Mouse (Mus musculus) midbrain, embryonic 16.5 days (tissue): Measurements from ENCODE around the gene Ogt. TPM values are rescaled to one million over a fixed set of nuclear protein-coding genes. Genes with fewer than 3 reads are reported as not detected.

ENCODE experiments used
- ATAC-seq: fragments of 200-750 bp; cut with Nextera tagmentation; 2 replicates; pipeline ENCODE4 v1.8.0; 2017; ENCODE audit warnings: moderate TSS enrichment
- H3K27ac ChIP-seq: fragments of 300-500 bp; sonication (generic); 2 replicates; pipeline ENCODE4 v1.5.1; 2014; ENCODE audit warnings: mild to moderate bottlenecking, low read length, mixed read lengths
- H3K27me3 ChIP-seq: fragments of 300-500 bp; sonication (generic); 2 replicates; pipeline ENCODE4 v1.6.1; 2014; ENCODE audit warnings: low read depth, low read length, mixed read lengths; ENCODE audit not compliant: control insufficient read depth, insufficient read depth
- H3K36me3 ChIP-seq: fragments of 300-500 bp; sonication (generic); 2 replicates; pipeline ENCODE4 v1.6.1; 2014; ENCODE audit warnings: mild to moderate bottlenecking, low read length, moderate library complexity, mixed read lengths; ENCODE audit not compliant: control insufficient read depth, insufficient read depth
- H3K4me1 ChIP-seq: fragments of 300-500 bp; sonication (generic); 2 replicates; pipeline ENCODE4 v1.6.1; 2014; ENCODE audit warnings: mild to moderate bottlenecking, low read length, mixed read lengths; ENCODE audit not compliant: control insufficient read depth, insufficient read depth
- H3K4me2 ChIP-seq: fragments of 300-500 bp; sonication (generic); 2 replicates; pipeline ENCODE4 v1.6.1; 2014; ENCODE audit warnings: mild to moderate bottlenecking, low read length, mixed read lengths
- H3K4me3 ChIP-seq: fragments of 300-500 bp; sonication (generic); 2 replicates; pipeline ENCODE4 v1.5.1; 2014; ENCODE audit warnings: low read depth, mild to moderate bottlenecking, low read length, moderate library complexity, mixed read lengths
- H3K9ac ChIP-seq: fragments of 300-500 bp; sonication (generic); 2 replicates; pipeline ENCODE4 v1.6.1; 2014; ENCODE audit warnings: low read depth, low read length, mixed read lengths
- H3K9me3 ChIP-seq: fragments of 300-500 bp; sonication (generic); replicated peaks from 2 replicates; pipeline ENCODE4 v1.6.1; 2014; ENCODE audit warnings: mild to moderate bottlenecking, low read length, mixed read lengths; ENCODE audit not compliant: control insufficient read depth, poor library complexity, severe bottlenecking
- WGBS: fragments of 180-500 bp; shearing (Covaris S2); extraction: QIAGEN DNeasy Blood & Tissue Kit; methylation state at CpG from one replicate; pipeline ENCODE4 v1.1.7; 2014; 5-methylcytosine and 5-hydroxymethylcytosine counted together
- polyA plus RNA-seq: library from polyadenylated mRNA; unstranded; fragments of >200 nt; fragmentation: Nextera tagmentation; extraction: Ambion mirVana; gene quantifications from 2 replicates; pipeline ENCODE4 v1.2.1, GENCODE M21; 2015

Gene Ogt
- polyA plus RNA-seq, 1 experiment from 2014 or later: 205 TPM

DNA sequence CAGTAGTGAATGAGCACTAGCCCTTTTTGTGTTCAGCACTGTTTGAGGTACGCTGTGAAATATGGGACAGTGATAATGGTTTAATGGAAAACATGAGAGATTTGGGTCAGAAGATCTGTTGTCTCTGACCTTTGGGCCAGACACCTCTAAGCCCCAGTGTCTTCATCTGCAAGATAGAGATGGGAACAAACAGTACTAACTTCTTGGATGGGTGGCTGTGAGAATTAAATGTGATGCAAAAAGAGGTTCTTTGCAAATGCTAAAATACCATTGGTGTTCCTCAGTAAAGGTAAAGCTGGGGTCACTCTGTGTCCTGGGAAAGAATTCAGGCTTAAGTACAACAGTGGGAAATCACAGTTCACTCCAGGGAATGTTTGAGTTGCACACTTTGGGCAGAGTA, 80.5 kb downstream of the Ogt start:
- Histone ChIP-seq H3K4me1 (no peaks in the 10 kb centered on the region), H3K4me3 (no peak overlapping the region), H3K4me2 (no peak overlapping the region), H3K9me3 (no peaks in the 10 kb centered on the region), H3K36me3 (no peaks in the 10 kb centered on the region), H3K27ac (no peak overlapping the region), H3K9ac (no peak overlapping the region), H3K27me3 (no peaks in the 10 kb centered on the region; the same call in 1 of the 2 replicates)
- WGBS: 69% methylated on average over 1 of the region's 1 CpGs
- ATAC-seq: no peak

DNA sequence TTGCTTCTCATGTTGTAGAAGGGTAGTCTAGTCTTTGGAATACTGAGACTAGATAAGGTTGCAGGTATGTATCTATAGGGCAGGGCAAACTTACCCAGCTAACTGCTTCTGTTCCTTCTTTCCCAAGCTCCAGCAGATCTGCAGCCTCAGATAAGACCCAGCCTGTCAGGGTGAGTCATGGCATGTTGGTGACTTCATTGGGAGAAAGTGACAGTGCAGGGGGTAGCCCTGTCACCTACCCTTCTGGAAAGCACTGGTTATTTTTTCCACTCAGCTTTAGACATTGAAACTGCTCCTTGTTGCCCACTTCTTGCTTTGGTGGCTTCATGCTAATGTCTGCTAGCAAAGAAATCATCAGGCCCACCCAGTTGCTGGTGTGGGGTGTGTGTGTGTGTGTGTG, 90.2 kb downstream of the Ogt start:
- ATAC-seq: no peak
- no peaks in the 10 kb centered on the region for H3K4me1 ChIP-seq
- H3K4me3 ChIP-seq: no peak overlapping the region
- no peak overlapping the region for H3K4me2 ChIP-seq
- no peaks in the 10 kb centered on the region for H3K9me3 ChIP-seq
- H3K27me3 ChIP-seq: peaks cover 3% of the 10 kb centered on the region; the same call in 1 of the 2 replicates
- no peak overlapping the region for H3K9ac ChIP-seq
- no peaks in the 10 kb centered on the region for H3K36me3 ChIP-seq
- H3K27ac ChIP-seq: no peak overlapping the region

DNA sequence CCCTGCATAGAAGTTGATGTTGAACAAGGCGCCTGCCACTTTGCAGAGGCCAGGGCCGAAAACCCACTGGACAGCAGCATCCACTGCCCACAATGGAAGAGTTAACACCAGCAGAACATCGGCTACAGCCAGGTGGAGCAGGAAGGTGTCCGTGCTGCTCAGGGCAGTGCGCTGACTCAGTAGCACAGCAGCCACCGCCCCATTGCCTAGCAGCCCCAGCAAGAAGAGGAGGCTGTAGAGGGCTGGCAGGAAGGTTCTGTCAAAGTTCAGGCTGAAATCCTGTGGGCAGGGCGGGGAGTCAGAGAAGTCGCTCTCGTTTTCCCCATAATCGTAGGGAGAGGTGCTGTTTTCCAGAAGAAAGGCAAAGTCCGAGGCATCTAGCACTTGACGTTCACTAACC, 92.8 kb downstream of the Ogt start:
- Histone ChIP-seq H3K4me2 (no peak overlapping the region), H3K27ac (no peak overlapping the region), H3K9me3 (no peaks in the 10 kb centered on the region), H3K36me3 (no peaks in the 10 kb centered on the region), H3K4me1 (no peaks in the 10 kb centered on the region), H3K4me3 (no peak overlapping the region), H3K9ac (no peak overlapping the region), H3K27me3 (peaks cover 6% of the 10 kb centered on the region)
- no peak for ATAC-seq
- 76% methylated on average over 12 of the region's 12 CpGs for WGBS

GRCm38 (mm10) chrX:101733288-101733687, 93.4 kb downstream of the Ogt start:
- no peaks in the 10 kb centered on the region for H3K36me3 ChIP-seq
- H3K9me3 ChIP-seq: no peaks in the 10 kb centered on the region
- no peak overlapping the region for H3K4me2 ChIP-seq
- H3K27me3 ChIP-seq: peaks cover 6% of the 10 kb centered on the region
- no peak for ATAC-seq
- H3K27ac ChIP-seq: no peak overlapping the region
- 94% methylated on average over 3 of the region's 3 CpGs for WGBS
- no peak overlapping the region for H3K4me3 ChIP-seq
- no peaks in the 10 kb centered on the region for H3K4me1 ChIP-seq
- H3K9ac ChIP-seq: no peak overlapping the region

DNA sequence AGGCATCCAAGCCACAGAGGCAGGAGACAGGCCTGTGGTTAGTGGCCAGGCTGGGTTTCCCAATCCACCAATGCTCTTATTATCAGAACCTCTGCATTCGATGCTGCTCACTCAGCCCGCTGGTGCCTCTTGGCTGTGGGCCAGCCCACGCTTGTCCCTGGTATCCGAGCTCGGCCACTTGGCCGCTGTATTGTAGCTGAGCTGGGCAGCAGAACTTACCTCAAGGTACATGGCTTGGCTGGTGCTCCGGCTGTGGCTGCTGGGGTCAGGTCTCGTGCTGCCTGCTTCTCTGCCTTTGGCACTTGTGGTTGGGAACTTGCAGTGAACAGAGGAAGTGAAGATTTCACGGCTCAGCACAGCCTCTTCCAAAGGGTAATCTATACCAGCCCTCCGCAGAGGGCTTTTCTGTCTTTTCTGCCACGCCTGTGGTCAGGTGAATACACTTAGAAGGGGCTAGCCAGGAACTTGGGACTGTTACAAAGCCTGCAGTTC, 94.0 kb downstream of the Ogt start, which contains the start of gene Cxcr3:
TSS of gene Cxcr3 (minus strand) at position 442 of the 492 bp plus-strand sequence.
- no peaks in the 10 kb centered on the region for H3K36me3 ChIP-seq
- H3K27me3 ChIP-seq: peaks cover 6% of the 10 kb centered on the region
- H3K9ac ChIP-seq: no peak within 1 kb of the TSS
- no peak for ATAC-seq
- WGBS: 67% methylated on average over 11 of the region's 11 CpGs
- no peaks in the 10 kb centered on the region for H3K9me3 ChIP-seq
- H3K4me1 ChIP-seq: no peaks in the 10 kb centered on the region
- H3K27ac ChIP-seq: no peak within 1 kb of the TSS
- H3K4me3 ChIP-seq: no peak within 1 kb of the TSS
- no peak within 1 kb of the TSS for H3K4me2 ChIP-seq

Other genes starting within 250 kb of the Ogt start
- 110 and 119 TPM in 2 replicates for gene Zmym3, start 219.2 kb upstream of the Ogt start, polyA plus RNA-seq
- gene Nono, start 210.7 kb upstream of the Ogt start, polyA plus RNA-seq: 292 and 324 TPM in 2 replicates
- 1.2 and 2.1 TPM in 2 replicates for gene Itgb1bp2, start 191.0 kb upstream of the Ogt start, polyA plus RNA-seq
- 16.0 and 17.1 TPM in 2 replicates for gene Taf1, start 107.3 kb upstream of the Ogt start, polyA plus RNA-seq
- 0.14 and 0.16 TPM in 2 replicates for gene Cxcr3, start 94.2 kb downstream of the Ogt start, polyA plus RNA-seq
- gene Gm4779, start 154.4 kb downstream of the Ogt start, polyA plus RNA-seq: 0.24 TPM in 1 of 2 replicates, not detected in the other
- 0.14 TPM in 1 of 2 replicates, not detected in the other for gene 8030474K03Rik, start 154.6 kb downstream of the Ogt start, polyA plus RNA-seq
- 6.0 and 8.3 TPM in 2 replicates for gene Nhsl2, start 209.3 kb downstream of the Ogt start, polyA plus RNA-seq